Mouse (Mus musculus) granulocyte monocyte progenitor cell, adult 5-6 weeks (primary cell): ENCODE data around the gene Exoc6b. TPM values are rescaled to one million over a fixed set of nuclear protein-coding genes. Genes with fewer than 3 reads are reported as not detected.
A peak's percentile ranks its signal among the peaks of the same experiment; 100 is the strongest.
"Not testable (repeated sequence)": the region's sequence is repeated elsewhere in the genome, so short reads cannot be mapped to it uniquely, and the experiment has no call there.

Source experiments
- ATAC-seq: replicated peaks from 2 replicates; pipeline ENCODE4 v1.8.0; 2016; ENCODE audit warnings: mild to moderate bottlenecking, moderate TSS enrichment, inconsistent platforms; ENCODE audit not compliant: poor library complexity, severe bottlenecking
- total RNA-seq, 2 experiments: library from RNA; stranded (forward) in 1 of 2; stranded (reverse) in 1 of 2; fragments of 200-712, 200-1000 nt in 1 of 2; fragments of >200 nt in 1 of 2; fragmentation: Nextera tagmentation in 1 of 2; gene quantifications; 2 replicates each; pipeline ENCODE4 v1.2.3; 2014 to 2017

The Exoc6b gene
- 9.5 and 15.9 TPM in 2 replicates for total RNA-seq (2014; fragmentation: Nextera tagmentation)
- total RNA-seq (2017), result 8.0 and 9.8 TPM in 2 replicates

- ATAC-seq, result peak; percentile 94
Observed at GRCm38 (mm10) chr6:85069023-85069985, at the start of gene Exoc6b. Gene Exoc6b (minus strand): TSS chr6:85069513.

- ATAC-seq, result peak; percentile 83
Observed at GRCm38 (mm10) chr6:85117545-85118511, 48.5 kb upstream of the Exoc6b start.

- ATAC-seq, result no peak
Observed at GRCm38 (mm10) chr6:85105033-85105615, 35.8 kb upstream of the Exoc6b start.

DNA sequence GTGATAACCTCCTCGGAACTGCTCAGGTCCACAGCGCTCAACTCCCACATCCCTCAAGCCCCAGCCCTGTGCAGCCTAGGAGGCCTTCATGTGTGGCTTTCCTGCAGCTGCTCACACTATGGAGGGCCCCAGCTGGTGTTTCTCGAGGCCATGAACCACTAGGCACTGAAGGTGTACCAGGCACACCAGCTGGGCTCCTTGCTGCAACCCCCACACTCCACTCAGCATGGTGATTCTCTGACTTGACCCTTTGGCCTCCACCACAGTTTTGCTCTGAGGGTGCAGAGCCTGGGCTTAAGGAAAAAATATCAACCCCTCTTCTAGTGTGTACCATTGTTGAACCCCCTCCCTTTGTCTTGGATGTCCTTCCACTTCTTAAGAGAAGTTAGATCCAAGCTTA lies 34.0 kb upstream of the Exoc6b start:
- ATAC-seq, result no peak

DNA sequence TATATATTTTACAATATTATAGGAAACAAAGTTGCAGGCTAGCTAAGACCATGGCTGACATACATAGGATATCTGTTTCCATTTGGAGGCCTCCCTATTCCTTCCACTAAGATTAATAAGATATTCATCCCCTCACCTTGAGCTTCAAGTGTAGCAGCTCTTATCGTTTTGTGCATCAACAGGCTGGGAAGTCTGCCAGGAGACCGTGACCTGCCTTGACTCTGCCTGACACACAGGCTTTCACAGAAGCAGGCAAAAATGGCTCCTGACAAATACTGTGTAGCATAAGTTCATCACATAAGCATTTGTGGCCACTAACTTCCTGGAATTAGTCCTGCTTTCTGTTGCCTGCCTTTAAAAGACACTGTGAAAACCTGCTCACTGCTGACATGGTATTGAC lies 27.1 kb upstream of the Exoc6b start:
- no peak for ATAC-seq

GRCm38 (mm10) chr6:85087425-85087824 lies 18.1 kb upstream of the Exoc6b start:
- no peak for ATAC-seq

GRCm38 (mm10) chr6:85086645-85087044 lies 17.3 kb upstream of the Exoc6b start:
- no peak for ATAC-seq

DNA sequence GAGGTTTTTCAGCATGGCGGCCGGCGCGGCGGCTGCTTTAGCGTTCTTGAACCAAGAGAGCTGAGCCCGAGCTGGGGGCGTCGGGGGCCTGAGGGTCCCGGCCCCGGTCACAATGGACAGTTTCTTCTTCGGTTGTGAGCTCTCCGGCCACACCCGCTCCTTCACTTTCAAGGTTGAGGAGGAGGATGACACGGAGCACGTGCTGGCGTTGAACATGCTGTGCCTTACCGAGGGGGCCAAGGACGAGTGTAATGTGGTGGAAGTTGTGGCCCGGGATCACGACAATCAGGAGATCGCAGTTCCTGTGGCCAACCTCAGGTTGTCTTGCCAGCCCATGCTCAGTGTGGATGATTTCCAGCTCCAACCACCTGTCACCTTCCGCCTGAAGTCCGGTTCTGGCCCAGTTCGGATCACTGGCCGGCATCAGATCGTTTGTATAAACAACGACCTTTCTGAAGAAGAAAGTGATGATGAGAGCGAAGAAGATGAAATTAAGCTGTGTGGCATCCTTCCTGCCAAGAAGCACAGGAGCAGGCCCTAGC lies 6.9 kb upstream of the Exoc6b start:
- not testable (repeated sequence) for ATAC-seq

DNA sequence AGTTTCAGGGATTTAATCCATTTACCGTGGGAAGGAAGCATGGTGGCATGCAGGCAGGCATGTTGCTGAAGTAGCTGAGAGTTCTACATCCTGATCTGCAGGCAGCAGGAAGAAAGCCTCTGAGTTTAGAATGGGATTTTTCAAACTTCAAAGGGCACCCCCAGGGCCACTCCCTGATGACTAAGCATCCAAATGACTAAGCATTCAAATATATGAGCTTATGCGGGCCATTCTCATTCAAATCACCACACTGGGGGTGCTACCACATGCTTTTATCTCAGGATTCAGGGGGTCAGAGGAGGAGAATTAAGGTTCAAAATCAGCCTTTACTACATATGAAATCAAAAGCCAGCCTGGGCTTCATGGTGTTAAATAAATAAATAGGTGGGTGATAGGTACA lies 5.7 kb upstream of the Exoc6b start:
- ATAC-seq, result no peak

DNA sequence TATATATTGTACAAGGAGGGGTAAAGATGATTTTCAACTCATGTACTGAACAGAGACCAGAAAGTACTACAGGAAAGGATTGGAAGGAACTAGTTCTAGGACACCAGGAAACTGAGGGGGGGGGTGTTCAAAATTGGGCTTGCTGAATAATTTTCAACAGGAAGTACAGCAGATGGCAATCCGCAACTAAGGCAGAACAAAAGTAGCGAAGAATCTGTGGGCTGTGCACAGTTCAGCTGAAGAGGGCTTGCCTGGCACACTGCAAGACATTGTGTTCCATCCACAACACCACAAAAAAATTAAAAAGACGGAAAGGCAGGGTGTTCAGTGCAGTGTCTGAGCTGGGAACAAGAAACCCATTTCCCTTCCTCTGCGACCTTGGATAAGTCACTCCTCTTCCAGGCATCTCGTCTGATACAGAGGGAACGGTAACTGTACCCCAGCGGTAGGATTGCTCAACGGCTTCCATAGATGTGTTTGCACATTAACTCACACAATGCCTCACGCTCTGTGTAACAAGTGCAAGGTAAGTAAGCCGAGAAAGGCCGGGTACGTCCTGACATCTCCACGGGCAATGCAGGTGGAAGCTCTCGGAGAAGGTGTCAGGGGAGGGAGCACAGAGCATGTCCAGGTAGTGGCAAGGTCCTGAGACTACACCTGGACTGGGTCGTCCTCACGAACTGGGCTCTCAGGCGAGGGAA lies 841 bp downstream of the Exoc6b start:
- ATAC-seq, result peak; percentile 65

GRCm38 (mm10) chr6:85057641-85058040 lies 11.7 kb downstream of the Exoc6b start:
- no peak for ATAC-seq

DNA sequence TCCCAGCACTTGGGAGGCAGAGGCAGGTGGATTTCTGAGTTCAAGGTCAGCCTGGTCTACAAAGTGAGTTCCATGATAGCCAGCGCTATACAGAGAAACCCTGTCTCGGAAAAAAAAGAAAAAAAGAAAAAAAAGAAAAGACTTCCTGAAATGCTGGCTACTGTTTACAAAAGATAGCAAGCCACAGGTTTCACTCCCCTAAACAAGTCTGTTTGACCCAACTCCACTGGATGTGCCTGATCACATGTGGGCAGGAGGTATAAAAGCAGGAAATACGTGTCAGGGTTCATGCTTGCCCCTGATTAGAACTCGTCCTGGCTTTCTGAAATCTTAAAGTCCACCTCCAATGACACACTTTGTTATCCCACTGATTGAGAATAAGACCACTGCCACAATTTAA lies 18.2 kb downstream of the Exoc6b start:
- ATAC-seq, result 0 out of 2 replicates have a peak, but pooled peaks have one; percentile 25

DNA sequence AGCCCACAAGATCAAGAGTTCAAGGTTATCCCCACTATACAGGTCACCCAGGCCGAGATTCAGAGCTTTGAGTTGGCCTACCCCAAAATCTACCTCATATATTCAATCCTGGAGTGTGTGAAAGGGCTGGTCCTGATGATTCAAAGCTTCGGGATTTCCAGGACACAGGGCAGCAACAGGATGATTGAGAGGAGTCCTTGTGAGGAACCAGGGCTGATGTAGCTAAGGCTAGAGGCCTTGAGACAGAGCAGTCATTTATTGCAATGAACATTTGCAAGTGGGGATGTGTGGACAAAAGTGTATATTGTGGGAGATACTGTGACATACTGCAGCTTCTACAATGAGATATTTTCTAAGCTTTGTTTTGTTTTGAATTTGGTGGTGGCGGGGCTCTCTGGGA lies 22.8 kb downstream of the Exoc6b start:
- ATAC-seq, result no peak

GRCm38 (mm10) chr6:85044621-85045152 lies 24.6 kb downstream of the Exoc6b start:
- no peak for ATAC-seq

GRCm38 (mm10) chr6:85037677-85038076 lies 31.6 kb downstream of the Exoc6b start:
- ATAC-seq, result peak; percentile 86

DNA sequence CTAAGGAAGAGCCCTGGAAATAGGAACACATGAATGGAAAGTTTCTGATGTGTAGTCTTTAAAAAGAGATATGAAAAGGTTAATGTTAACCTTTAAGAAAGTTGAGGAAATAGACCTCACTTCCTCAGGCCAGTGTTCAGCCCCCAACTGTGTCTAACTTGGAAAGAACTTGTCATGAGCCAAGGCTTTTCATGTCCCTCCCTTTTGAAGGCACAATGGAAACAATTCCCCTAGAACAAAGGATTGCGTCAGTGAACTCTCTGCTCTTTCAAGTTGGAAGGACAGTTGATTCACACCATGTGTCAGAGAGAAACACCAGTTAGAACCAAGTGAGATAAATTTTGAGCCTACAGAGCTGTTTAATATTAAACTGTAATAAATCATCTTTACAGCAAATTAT lies 39.6 kb downstream of the Exoc6b start:
- ATAC-seq, result no peak

GRCm38 (mm10) chr6:85024403-85024802 lies 44.9 kb downstream of the Exoc6b start:
- ATAC-seq, result no peak

DNA sequence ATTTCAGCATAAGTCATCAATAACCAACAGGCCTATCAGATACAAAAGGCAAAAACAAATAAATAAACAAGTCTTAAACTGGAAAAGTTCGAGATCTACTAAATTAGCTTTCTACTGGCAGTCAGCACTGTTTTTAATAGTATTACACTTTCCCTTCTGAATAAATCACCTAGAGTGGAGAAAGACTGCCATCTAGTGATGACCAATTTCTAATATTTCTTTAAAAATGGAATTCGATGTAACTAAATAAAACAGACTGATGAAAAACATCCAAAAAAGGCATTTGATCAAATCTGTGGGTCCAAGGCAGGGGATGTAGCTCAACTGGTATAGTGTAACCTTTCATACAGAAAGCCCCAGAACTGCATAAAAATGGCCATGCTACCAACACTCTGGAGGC lies 52.3 kb downstream of the Exoc6b start:
- no peak for ATAC-seq

DNA sequence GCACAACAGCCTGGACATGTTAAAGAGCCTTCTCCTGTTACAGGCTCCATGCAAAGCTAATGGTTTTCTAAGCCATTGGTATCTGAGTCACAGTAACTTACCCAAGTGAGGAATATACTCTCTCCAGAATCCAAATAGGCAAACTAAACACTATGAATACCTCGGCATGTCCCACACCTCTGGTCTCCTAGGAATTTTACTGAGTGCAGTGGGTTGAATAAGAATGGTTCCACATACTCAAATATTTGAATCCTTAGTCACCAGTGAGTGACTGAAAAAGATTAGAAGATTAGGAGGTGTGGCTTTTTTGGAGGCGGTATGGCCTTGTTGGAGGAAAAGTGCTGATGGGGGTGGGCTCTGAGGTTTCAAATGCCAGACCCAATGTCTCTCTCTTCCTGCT lies 55.4 kb downstream of the Exoc6b start:
- no peak for ATAC-seq
